Mouse (Mus musculus): ENCODE measurements at regions not wholly inside any gene's neighbourhood (a gene's known extent, or its start where the extent isn't known, plus 50 kb on each side); places are given as distances from the start of the nearest gene placed in this dataset.
A peak's percentile ranks its signal among the peaks of the same experiment; 100 is the strongest.

- H3K4me1 ChIP-seq (ENCODE audit: control insufficient read depth, insufficient read depth, low read length) = no peaks in the 10 kb centered on the region
- H3K9me3 ChIP-seq (ENCODE audit: control insufficient read depth, low read length) = no peaks in the 10 kb centered on the region
- 44% methylated on average over 11 of the region's 11 CpGs for WGBS
- no peak overlapping the region for H3K27ac ChIP-seq (ENCODE audit: low read depth, low read length)
- no peaks in the 10 kb centered on the region for H3K27me3 ChIP-seq (ENCODE audit: control insufficient read depth, insufficient read depth, low read length)
- DNase-seq (ENCODE audit: low spot score) = no peak
- no peak overlapping the region for H3K4me3 ChIP-seq (ENCODE audit: low read depth, low read length)
- no peaks in the 10 kb centered on the region for H3K36me3 ChIP-seq (ENCODE audit: control insufficient read depth, insufficient read depth, low read length)
- ATAC-seq (ENCODE audit: insufficient read depth, low FRiP score, low TSS enrichment) = no peak
- H3K9ac ChIP-seq (ENCODE audit: low read length) = no peak overlapping the region
- no peak overlapping the region for H3K4me2 ChIP-seq (ENCODE audit: low read depth)
Measured at GRCm38 (mm10) chr15:102776218-102776850, 54.4 kb upstream of the Calcoco1 start.

DNA sequence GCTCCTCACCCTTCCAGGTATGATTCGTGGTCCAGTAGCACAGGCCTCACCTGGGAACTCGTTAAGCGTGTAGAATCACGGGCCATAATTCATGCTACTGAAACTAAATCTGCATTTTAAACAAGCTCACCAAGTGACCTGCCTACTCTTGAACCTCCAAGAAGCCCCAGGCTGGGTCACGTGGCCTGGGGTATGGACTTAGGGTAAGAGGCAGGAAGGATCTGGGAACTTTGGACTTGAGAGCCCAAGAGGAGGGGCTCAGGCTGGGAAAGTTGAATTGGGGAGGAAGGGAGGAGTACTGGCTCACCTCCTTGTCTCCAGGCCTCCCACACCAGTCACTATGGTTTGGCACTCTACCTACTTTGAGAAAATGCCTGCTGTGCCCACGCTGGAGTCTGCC is 58.6 kb upstream of the Calcoco1 start:
- 75% methylated on average over 6 of the region's 6 CpGs for WGBS
- no peak overlapping the region for H3K4me3 ChIP-seq (ENCODE audit: low read depth, low read length)
- no peaks in the 10 kb centered on the region for H3K36me3 ChIP-seq (ENCODE audit: control insufficient read depth, insufficient read depth, low read length)
- no peak overlapping the region for H3K27ac ChIP-seq (ENCODE audit: low read depth, low read length)
- H3K9ac ChIP-seq (ENCODE audit: low read length) = no peak overlapping the region
- no peaks in the 10 kb centered on the region for H3K27me3 ChIP-seq (ENCODE audit: control insufficient read depth, insufficient read depth, low read length)
- H3K4me1 ChIP-seq (ENCODE audit: control insufficient read depth, insufficient read depth, low read length) = no peaks in the 10 kb centered on the region
- DNase-seq (ENCODE audit: low spot score) (no peak), ATAC-seq (ENCODE audit: insufficient read depth, low FRiP score, low TSS enrichment) (no peak)
- no peaks in the 10 kb centered on the region for H3K9me3 ChIP-seq (ENCODE audit: control insufficient read depth, low read length)
- H3K4me2 ChIP-seq (ENCODE audit: low read depth) = no peak overlapping the region

DNA sequence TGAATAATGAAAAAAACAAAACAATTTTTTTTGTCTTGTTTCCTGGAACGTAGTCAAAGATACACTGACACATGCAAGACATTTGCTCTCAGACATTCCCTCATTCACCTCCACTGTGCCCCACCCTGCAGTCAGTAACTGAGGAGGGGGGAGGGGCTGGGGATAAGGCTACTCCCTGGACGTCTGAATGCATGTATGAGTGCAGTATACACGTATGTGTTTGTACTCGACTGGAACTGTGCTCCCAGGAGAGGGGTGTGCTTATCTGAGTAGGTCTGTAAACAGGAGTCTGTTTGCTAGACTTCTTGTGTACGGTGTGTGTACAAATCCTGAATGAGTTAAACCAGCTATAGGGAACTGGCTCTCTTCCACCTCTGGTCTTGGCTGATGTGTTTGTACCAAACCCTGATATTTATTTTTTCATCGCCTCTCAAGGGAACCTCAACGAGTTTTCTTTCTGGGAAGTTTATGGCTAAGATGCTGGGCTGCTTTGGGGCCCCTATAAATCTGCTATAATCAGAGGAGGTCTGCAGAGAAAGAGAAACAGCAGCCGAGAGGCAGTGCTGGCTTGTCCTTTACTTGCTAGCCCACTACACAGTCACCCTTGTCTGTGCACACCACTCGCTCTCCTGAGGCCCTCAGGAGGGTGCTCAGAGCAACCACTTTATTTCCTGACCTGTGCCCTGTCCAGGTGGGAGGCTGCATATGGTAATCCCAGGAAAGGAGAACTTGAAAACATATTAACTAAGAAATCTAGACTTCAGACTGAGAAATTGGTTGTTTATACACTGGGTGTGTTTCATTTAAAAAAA is 61.2 kb upstream of the Calcoco1 start:
- H3K4me2 ChIP-seq (ENCODE audit: low read depth) = no peak overlapping the region
- H3K27me3 ChIP-seq (ENCODE audit: control insufficient read depth, insufficient read depth, low read length) = no peaks in the 10 kb centered on the region
- no peak for ATAC-seq (ENCODE audit: insufficient read depth, low FRiP score, low TSS enrichment)
- WGBS = 54% methylated on average over 9 of the region's 9 CpGs
- no peak overlapping the region for H3K4me3 ChIP-seq (ENCODE audit: low read depth, low read length)
- no peak overlapping the region for H3K27ac ChIP-seq (ENCODE audit: low read depth, low read length)
- no peaks in the 10 kb centered on the region for H3K4me1 ChIP-seq (ENCODE audit: control insufficient read depth, insufficient read depth, low read length)
- H3K36me3 ChIP-seq (ENCODE audit: control insufficient read depth, insufficient read depth, low read length) = no peaks in the 10 kb centered on the region
- H3K9me3 ChIP-seq (ENCODE audit: control insufficient read depth, low read length) = no peaks in the 10 kb centered on the region
- no peak overlapping the region for H3K9ac ChIP-seq (ENCODE audit: low read length)
- no peak for DNase-seq (ENCODE audit: low spot score)

DNA sequence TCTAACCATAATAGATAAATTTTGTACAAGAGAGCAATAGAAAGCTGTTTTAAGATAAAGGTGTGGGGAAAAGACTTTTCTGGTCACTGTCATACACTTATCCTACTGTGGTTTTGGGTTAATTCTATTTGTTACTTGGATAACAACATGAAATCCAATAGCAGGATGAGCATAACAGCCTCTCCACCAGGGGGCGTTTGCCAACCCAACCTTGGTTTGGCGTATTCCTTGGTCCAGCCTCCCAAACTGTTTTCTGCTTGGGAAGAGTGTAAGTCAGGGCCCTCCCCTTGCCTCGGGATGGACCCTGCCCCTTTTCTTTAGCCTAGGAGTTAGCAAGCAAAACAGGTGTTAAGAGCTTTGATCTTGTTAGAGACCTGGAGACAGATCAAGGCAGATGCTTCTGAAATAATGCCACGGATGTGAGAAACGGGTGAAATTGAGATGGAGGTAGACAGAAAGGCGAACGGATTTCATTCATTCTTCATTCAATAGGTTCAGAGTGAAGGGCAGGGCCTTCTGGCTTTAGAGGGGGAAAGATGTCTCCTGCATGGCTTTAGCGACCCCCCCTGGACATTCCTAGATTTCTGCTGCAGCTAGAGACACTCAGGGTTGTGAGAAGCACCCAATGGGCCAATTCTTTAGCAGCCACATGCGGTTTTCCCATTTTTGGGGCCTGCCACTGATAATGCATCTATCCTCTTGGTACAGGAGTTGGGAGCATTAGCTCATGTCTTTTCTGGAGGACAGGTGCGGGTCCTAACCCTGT is 63.3 kb upstream of the Calcoco1 start:
- peak; percentile 70 for DNase-seq (ENCODE audit: low spot score)
- Histone ChIP-seq H3K9ac (ENCODE audit: low read length) (no peak overlapping the region), H3K27me3 (ENCODE audit: control insufficient read depth, insufficient read depth, low read length) (no peaks in the 10 kb centered on the region), H3K9me3 (ENCODE audit: control insufficient read depth, low read length) (no peaks in the 10 kb centered on the region), H3K27ac (ENCODE audit: low read depth, low read length) (no peak overlapping the region), H3K36me3 (ENCODE audit: control insufficient read depth, insufficient read depth, low read length) (no peaks in the 10 kb centered on the region), H3K4me1 (ENCODE audit: control insufficient read depth, insufficient read depth, low read length) (no peaks in the 10 kb centered on the region; the same call in 1 of the 2 replicates), H3K4me2 (ENCODE audit: low read depth) (no peak overlapping the region), H3K4me3 (ENCODE audit: low read depth, low read length) (no peak overlapping the region)
- 35% methylated on average over 10 of the region's 10 CpGs for WGBS
- ATAC-seq (ENCODE audit: insufficient read depth, low FRiP score, low TSS enrichment) = no peak

GRCm38 (mm10) chr15:102788846-102789518 is 67.0 kb upstream of the Calcoco1 start:
- Histone ChIP-seq H3K4me2 (ENCODE audit: low read depth) (no peak overlapping the region), H3K9me3 (ENCODE audit: control insufficient read depth, low read length) (no peaks in the 10 kb centered on the region), H3K36me3 (ENCODE audit: control insufficient read depth, insufficient read depth, low read length) (no peaks in the 10 kb centered on the region), H3K4me3 (ENCODE audit: low read depth, low read length) (no peak overlapping the region), H3K4me1 (ENCODE audit: control insufficient read depth, insufficient read depth, low read length) (no peaks in the 10 kb centered on the region; the same call in 1 of the 2 replicates), H3K27ac (ENCODE audit: low read depth, low read length) (0 out of 2 replicates have a peak overlapping the region, but pooled peaks have one; percentile 14), H3K27me3 (ENCODE audit: control insufficient read depth, insufficient read depth, low read length) (no peaks in the 10 kb centered on the region), H3K9ac (ENCODE audit: low read length) (no peak overlapping the region)
- DNase-seq (ENCODE audit: low spot score) (peak; percentile 60), ATAC-seq (ENCODE audit: insufficient read depth, low FRiP score, low TSS enrichment) (peak; percentile 77; the same call in 1 of the 2 replicates)
- WGBS = 45% methylated on average over 7 of the region's 7 CpGs

- Histone ChIP-seq H3K9ac (ENCODE audit: low read length) (no peak overlapping the region), H3K4me1 (ENCODE audit: control insufficient read depth, insufficient read depth, low read length) (no peaks in the 10 kb centered on the region), H3K27ac (ENCODE audit: low read depth, low read length) (no peak overlapping the region), H3K9me3 (ENCODE audit: control insufficient read depth, low read length) (no peaks in the 10 kb centered on the region), H3K27me3 (ENCODE audit: control insufficient read depth, insufficient read depth, low read length) (no peaks in the 10 kb centered on the region), H3K4me3 (ENCODE audit: low read depth, low read length) (no peak overlapping the region), H3K4me2 (ENCODE audit: low read depth) (no peak overlapping the region), H3K36me3 (ENCODE audit: control insufficient read depth, insufficient read depth, low read length) (no peaks in the 10 kb centered on the region)
- no peak for DNase-seq (ENCODE audit: low spot score)
- no peak for ATAC-seq (ENCODE audit: insufficient read depth, low FRiP score, low TSS enrichment)
- 67% methylated on average over 5 of the region's 5 CpGs for WGBS
Measured at GRCm38 (mm10) chr15:102797020-102797618, 75.1 kb upstream of the Calcoco1 start.

- no peak overlapping the region for H3K27ac ChIP-seq (ENCODE audit: low read depth, low read length)
- H3K4me3 ChIP-seq (ENCODE audit: low read depth, low read length) = no peak overlapping the region
- DNase-seq (ENCODE audit: low spot score) = no peak
- no peaks in the 10 kb centered on the region for H3K27me3 ChIP-seq (ENCODE audit: control insufficient read depth, insufficient read depth, low read length)
- no peak for ATAC-seq (ENCODE audit: insufficient read depth, low FRiP score, low TSS enrichment)
- no peaks in the 10 kb centered on the region for H3K9me3 ChIP-seq (ENCODE audit: control insufficient read depth, low read length)
- no peak overlapping the region for H3K4me2 ChIP-seq (ENCODE audit: low read depth)
- H3K9ac ChIP-seq (ENCODE audit: low read length) = no peak overlapping the region
- 80% methylated on average over 4 of the region's 4 CpGs for WGBS
- no peaks in the 10 kb centered on the region for H3K4me1 ChIP-seq (ENCODE audit: control insufficient read depth, insufficient read depth, low read length)
- H3K36me3 ChIP-seq (ENCODE audit: control insufficient read depth, insufficient read depth, low read length) = no peaks in the 10 kb centered on the region
Measured at GRCm38 (mm10) chr15:102800049-102800448, 78.1 kb upstream of the Calcoco1 start.

GRCm38 (mm10) chr15:102802265-102802813 is 80.4 kb upstream of the Calcoco1 start:
- Histone ChIP-seq H3K9ac (ENCODE audit: low read length) (no peak overlapping the region), H3K27ac (ENCODE audit: low read depth, low read length) (no peak overlapping the region), H3K27me3 (ENCODE audit: control insufficient read depth, insufficient read depth, low read length) (no peaks in the 10 kb centered on the region), H3K9me3 (ENCODE audit: control insufficient read depth, low read length) (no peaks in the 10 kb centered on the region), H3K36me3 (ENCODE audit: control insufficient read depth, insufficient read depth, low read length) (no peaks in the 10 kb centered on the region), H3K4me3 (ENCODE audit: low read depth, low read length) (no peak overlapping the region), H3K4me2 (ENCODE audit: low read depth) (no peak overlapping the region), H3K4me1 (ENCODE audit: control insufficient read depth, insufficient read depth, low read length) (no peaks in the 10 kb centered on the region)
- no peak for ATAC-seq (ENCODE audit: insufficient read depth, low FRiP score, low TSS enrichment)
- DNase-seq (ENCODE audit: low spot score) = no peak
- WGBS = 80% methylated on average over 8 of the region's 8 CpGs

All from neural tube, embryonic 11.5 days (tissue).